Comparison of ENCODE assay signal across 24 mouse cellular contexts in genomic region chr9:110715426-110715825, GRCm38 (mm10). TPM values are rescaled to one million over a fixed set of nuclear protein-coding genes. Genes with fewer than 3 reads are reported as not detected.
DNase-seq lines count a peak whose midpoint lies in the region; ATAC-seq and TF ChIP-seq lines count a peak whose summit lies in the region.
"Had no signal": no experiment of that assay in that cellular context is flagged by ENCODE, and none has a peak within 500 bp of the region (broad histone marks: within the 10 kb centered on the region; RNA-seq: fewer than 3 reads in every experiment).

No protein-coding gene starts in this region.

- TF ChIP-seq CTCF in heart, adult 2 months (IDR thresholded peaks at IDR 0.05): peak; percentile 60
- TF ChIP-seq CTCF in left cerebral cortex, adult 2 months (IDR thresholded peaks at IDR 0.05): peak; percentile 40
- peak; percentile 6 for TF ChIP-seq CTCF in ES-Bruce4 (IDR thresholded peaks at IDR 0.05; ENCODE audit: low read depth, low read length)

- no peaks in the 10 kb centered on the region for H3K79me2 ChIP-seq in heart, adult 2 months (replicated peaks; ENCODE audit: control insufficient read depth, insufficient read depth, low read length)

- H3K27ac ChIP-seq in heart, adult 2 months: no peak overlapping the region
- H3K27ac ChIP-seq in heart, embryonic 12.5 days (ENCODE audit: poor library complexity, severe bottlenecking): no peak overlapping the region
- H3K27ac ChIP-seq in left cerebral cortex, adult 2 months: no peak overlapping the region
- H3K27ac ChIP-seq in ES-Bruce4 (ENCODE audit: insufficient read depth, low read length): no peak overlapping the region
- H3K27ac ChIP-seq: hindbrain, embryonic 14.5 days; liver, embryonic 13.5 days; neural tube, embryonic 15.5 days had no signal

- no peak overlapping the region for H3K4me3 ChIP-seq in heart, adult 2 months
- H3K4me3 ChIP-seq in heart, embryonic 12.5 days: no peak overlapping the region
- no peak overlapping the region for H3K4me3 ChIP-seq in left cerebral cortex, adult 2 months
- no peak overlapping the region for H3K4me3 ChIP-seq in ES-Bruce4 (ENCODE audit: low read depth, low read length)
- H3K4me3 ChIP-seq: liver, embryonic 13.5 days; myocyte; neural tube, embryonic 15.5 days had no signal

- TF ChIP-seq POLR2A in heart, adult 2 months (IDR thresholded peaks at IDR 0.05; ENCODE audit: insufficient read depth, low read depth, low read length): no peak
- TF ChIP-seq POLR2A in ES-Bruce4 (IDR thresholded peaks at IDR 0.05; ENCODE audit: insufficient read depth, low read length): no peak

- ATAC-seq in heart, embryonic 12.5 days (ENCODE audit: insufficient number of reproducible peaks, low FRiP score): no peak
- ATAC-seq: forebrain, embryonic 16.5 days had no signal

- no peaks in the 10 kb centered on the region for H3K9me3 ChIP-seq in heart, embryonic 12.5 days (replicated peaks)
- no peaks in the 10 kb centered on the region for H3K9me3 ChIP-seq in ES-Bruce4 (replicated peaks; ENCODE audit: control insufficient read depth, insufficient read depth, low read length, poor library complexity, severe bottlenecking)
- H3K9me3 ChIP-seq: liver, embryonic 13.5 days; neural tube, embryonic 15.5 days had no signal

- intact Hi-C loops in heart, adult 2 months (cut with DNase I): no loop called here
- intact Hi-C loops in left cerebral cortex, adult 2 months (cut with DNase I): loop anchor here (5.0 kb wide), 1 partner anchor 42 kb away; no protein-coding TSS in a partner anchor
- intact Hi-C loops in left cerebral cortex, postnatal 10 days (cut with DNase I): loop anchor here (5.0 kb wide), 1 partner anchor 157 kb away; no protein-coding TSS in a partner anchor

- no peaks in the 10 kb centered on the region for H3K36me3 ChIP-seq in heart, adult 2 months (ENCODE audit: control insufficient read depth, insufficient read depth, low read length)
- peaks cover 38% of the 10 kb centered on the region for H3K36me3 ChIP-seq in heart, embryonic 12.5 days
- no peaks in the 10 kb centered on the region for H3K36me3 ChIP-seq in ES-Bruce4 (ENCODE audit: control insufficient read depth, insufficient read depth, low read length, poor library complexity, severe bottlenecking)

- H3K4me1 ChIP-seq in heart, adult 2 months (ENCODE audit: control insufficient read depth, insufficient read depth, low read length): peaks cover 1% of the 10 kb centered on the region; the same call in 1 of the 2 replicates
- peaks cover 12% of the 10 kb centered on the region for H3K4me1 ChIP-seq in heart, embryonic 12.5 days (replicated peaks)
- H3K4me1 ChIP-seq in ES-Bruce4 (ENCODE audit: control insufficient read depth, insufficient read depth, low read length): no peaks in the 10 kb centered on the region
- H3K4me1 ChIP-seq: liver, embryonic 13.5 days had no signal

- TF ChIP-seq EP300 in heart, adult 2 months (IDR thresholded peaks at IDR 0.05; ENCODE audit: insufficient read depth, low read depth, low read length): no peak
- no peak for TF ChIP-seq EP300 in ES-Bruce4 (IDR thresholded peaks at IDR 0.05; ENCODE audit: insufficient read depth, low read depth, low read length)

- H3K9ac ChIP-seq in heart, adult 2 months (ENCODE audit: low read depth, low read length): no peak overlapping the region
- H3K9ac ChIP-seq in heart, embryonic 12.5 days: no peak overlapping the region
- no peak overlapping the region for H3K9ac ChIP-seq in ES-Bruce4 (ENCODE audit: low read depth, poor library complexity, severe bottlenecking)
- H3K9ac ChIP-seq: hindbrain, embryonic 14.5 days; liver, embryonic 13.5 days; neural tube, embryonic 15.5 days had no signal

- DNase-seq in heart, adult 2 months: no peak
- no peak for DNase-seq in left cerebral cortex, adult 2 months (ENCODE audit: extremely low spot score in 1 of 2, low spot score in 2 of 2)
- no peak for DNase-seq in left cerebral cortex, postnatal 10 days (ENCODE audit: extremely low spot score in 1 of 2, low spot score in 2 of 2)
- DNase-seq in 3T3-L1 (ENCODE audit: low read depth, low spot score): peak; percentile 33
- no peak for DNase-seq in adrenal gland, postnatal 14 days
- DNase-seq: adrenal gland, adult 8-10 months; cerebellum, adult 9-11 months; embryo, embryonic 11 days; heart, postnatal 10 days; kidney, adult 8-10 months; kidney, postnatal 4 days; left cerebral cortex, postnatal 4 days; liver, embryonic 13.5 days; lung, postnatal 14 days; thymus, postnatal 25 days had no signal

- no peaks in the 10 kb centered on the region for H3K27me3 ChIP-seq in heart, adult 2 months (ENCODE audit: control insufficient read depth, insufficient read depth, low read length)
- no peaks in the 10 kb centered on the region for H3K27me3 ChIP-seq in heart, embryonic 12.5 days (replicated peaks)
- H3K27me3 ChIP-seq in ES-Bruce4 (ENCODE audit: control insufficient read depth, insufficient read depth, low read length, poor library complexity, severe bottlenecking): no peaks in the 10 kb centered on the region
- H3K27me3 ChIP-seq: liver, embryonic 13.5 days; neural tube, embryonic 15.5 days had no signal

- no peak overlapping the region for H3K4me2 ChIP-seq in heart, embryonic 12.5 days
- H3K4me2 ChIP-seq: hindbrain, embryonic 14.5 days; liver, embryonic 13.5 days; midbrain, embryonic 11.5 days; neural tube, embryonic 15.5 days had no signal

- 46% methylated on average over 1 of the region's 1 CpGs for WGBS in heart, adult 2 months
- WGBS in heart, embryonic 12.5 days: 51% methylated on average over 1 of the region's 1 CpGs

RNA-seq across cellular contexts. Expression of gene Myl3, which starts 26.2 kb away (rescaled TPM):
- total RNA-seq in heart, adult 2 months (2021): over 10,000 TPM in 1 of 2 experiments, 1,000 to 10,000 TPM in 1; 9,326 to 11,139 TPM
- polyA plus RNA-seq in heart, adult 2 months (2012; rRNA removed): 9,227 and 12,279 TPM in 2 replicates
- polyA plus RNA-seq in heart, embryonic 12.5 days (2016; fragmentation: Nextera tagmentation; extraction: Ambion mirVana): 3,437 and 3,612 TPM in 2 replicates
- not detected for total RNA-seq in left cerebral cortex, adult 2 months (2021)
- total RNA-seq in left cerebral cortex, postnatal 10 days (2021): under 1 TPM; 0.39 to 0.56 TPM
- 2.2 and 4.1 TPM in 2 replicates for polyA plus RNA-seq in ES-Bruce4 (2011; ENCODE audit: insufficient read depth, insufficient read length, low read depth, missing spikeins)
- 0.37 TPM in 1 of 2 replicates, not detected in the other for total RNA-seq in adrenal gland, postnatal 14 days (2021)
- total RNA-seq: layer of hippocampus, postnatal 14 days; MEL had no signal

RNA-seq across cellular contexts. Expression of gene Pth1r, which starts 31.5 kb away (rescaled TPM):
- total RNA-seq in heart, adult 2 months (2021): 1 to 10 TPM; 6.0 to 7.0 TPM
- 10.3 and 12.6 TPM in 2 replicates for polyA plus RNA-seq in heart, adult 2 months (2012; rRNA removed)
- polyA plus RNA-seq in heart, embryonic 12.5 days (2016; fragmentation: Nextera tagmentation; extraction: Ambion mirVana): 45.8 and 46.1 TPM in 2 replicates
- 1 to 10 TPM; 5.8 to 7.2 TPM for total RNA-seq in left cerebral cortex, adult 2 months (2021)
- 1 to 10 TPM; 9.1 to 9.3 TPM for total RNA-seq in left cerebral cortex, postnatal 10 days (2021)
- polyA plus RNA-seq in ES-Bruce4 (2011; ENCODE audit: insufficient read depth, insufficient read length, low read depth, missing spikeins): 3.4 and 4.6 TPM in 2 replicates
- 6.9 and 9.0 TPM in 2 replicates for total RNA-seq in adrenal gland, postnatal 14 days (2021)

RNA-seq across cellular contexts. Expression of gene Ccdc12, which starts 59.1 kb away (rescaled TPM):
- total RNA-seq in heart, adult 2 months (2021): 10 to 100 TPM; 54.1 to 66.1 TPM
- 91.3 and 94.8 TPM in 2 replicates for polyA plus RNA-seq in heart, adult 2 months (2012; rRNA removed)
- polyA plus RNA-seq in heart, embryonic 12.5 days (2016; fragmentation: Nextera tagmentation; extraction: Ambion mirVana): 120 and 123 TPM in 2 replicates
- 10 to 100 TPM; 56.2 to 56.9 TPM for total RNA-seq in left cerebral cortex, adult 2 months (2021)
- 10 to 100 TPM; 43.6 to 44.0 TPM for total RNA-seq in left cerebral cortex, postnatal 10 days (2021)
- 33.5 and 40.5 TPM in 2 replicates for polyA plus RNA-seq in ES-Bruce4 (2011; ENCODE audit: insufficient read depth, insufficient read length, low read depth, missing spikeins)
- total RNA-seq in adrenal gland, postnatal 14 days (2021): 60.4 and 79.3 TPM in 2 replicates

Comparison
In these comparisons a context has a peak if more than half of its experiments do, and no peak if none do; other contexts are left out.
1. CTCF ChIP-seq: peak in every context shown above with its lines; median percentile 60 in heart, adult 2 months; 40 in left cerebral cortex, adult 2 months; 6 in ES-Bruce4.
2. RNA of gene Myl3, which starts 26.2 kb away (total RNA-seq): 9,326 to 11,139 TPM in heart, adult 2 months; 0.39 to 0.56 TPM in left cerebral cortex, postnatal 10 days, 0.37 TPM in adrenal gland, postnatal 14 days and not detected in left cerebral cortex, adult 2 months; every median in the first group is over 1,000 times any median in the second.